Mouse (Mus musculus): ENCODE measurements around the gene Cldn7.
"Not testable (repeated sequence)": the region's sequence is repeated elsewhere in the genome, so short reads cannot be mapped to it uniquely, and the experiment has no call there.

Cldn7 gene

DNA sequence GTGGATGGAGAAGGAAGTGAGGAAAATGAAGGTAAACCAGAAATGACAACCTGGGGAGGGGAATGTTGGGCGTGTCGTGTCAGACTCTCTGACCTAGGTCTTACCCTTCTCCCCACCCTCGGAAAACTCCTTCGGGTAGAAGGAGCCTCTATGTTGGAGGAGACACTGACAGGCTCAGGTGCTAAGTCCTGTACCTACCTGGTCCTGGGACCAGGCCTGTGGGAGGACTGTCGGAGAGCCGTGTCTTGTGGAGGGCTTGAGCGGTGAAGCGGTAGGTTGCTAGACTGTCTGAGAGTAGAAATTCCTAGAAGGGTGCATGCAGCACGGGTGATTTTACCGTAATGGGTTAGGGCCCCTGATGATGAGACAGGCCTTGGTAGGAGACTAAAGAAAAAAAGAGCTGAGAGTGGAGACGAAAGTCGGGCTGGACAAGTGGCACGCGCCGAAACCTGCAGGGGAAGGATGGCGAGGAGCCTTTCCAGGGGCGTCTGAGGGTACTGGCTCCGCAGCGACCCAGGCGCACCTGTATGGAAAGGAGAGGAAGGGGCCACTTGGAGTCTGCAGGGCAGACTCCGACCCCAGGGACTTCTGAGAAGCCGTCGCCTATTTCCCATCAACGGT, at the start of gene Cldn7:
Gene Cldn7, plus strand, starts transcription at position 130 of the 621 bp plus-strand sequence.
- no peak for DNase-seq (ENCODE audit: low spot score)

DNA sequence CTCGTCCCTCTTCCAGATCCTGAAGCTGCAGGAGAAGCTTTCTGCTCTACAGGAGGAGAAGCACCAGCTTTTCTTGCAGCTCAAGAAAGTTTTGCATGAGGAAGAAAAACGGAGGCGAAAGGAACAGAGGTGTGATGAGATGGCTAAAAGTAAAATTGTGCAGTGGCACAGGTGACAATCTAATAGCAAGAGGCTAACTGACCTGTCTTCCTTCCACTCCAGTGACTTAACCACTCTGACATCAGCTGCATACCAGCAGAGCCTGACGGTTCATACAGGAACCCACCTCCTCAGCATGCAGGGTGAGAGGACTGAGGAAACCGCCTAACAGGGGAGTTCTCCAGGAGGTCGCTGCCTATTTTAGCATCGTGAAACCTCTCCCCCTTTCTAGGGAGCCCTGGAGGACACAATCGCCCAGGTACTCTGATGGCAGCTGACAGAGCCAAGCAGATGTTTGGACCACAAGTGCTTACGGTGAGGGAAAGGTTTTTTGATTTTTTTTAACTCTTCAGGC, 49.6 kb upstream of the Cldn7 start:
- no peak for DNase-seq (ENCODE audit: low spot score)

DNA sequence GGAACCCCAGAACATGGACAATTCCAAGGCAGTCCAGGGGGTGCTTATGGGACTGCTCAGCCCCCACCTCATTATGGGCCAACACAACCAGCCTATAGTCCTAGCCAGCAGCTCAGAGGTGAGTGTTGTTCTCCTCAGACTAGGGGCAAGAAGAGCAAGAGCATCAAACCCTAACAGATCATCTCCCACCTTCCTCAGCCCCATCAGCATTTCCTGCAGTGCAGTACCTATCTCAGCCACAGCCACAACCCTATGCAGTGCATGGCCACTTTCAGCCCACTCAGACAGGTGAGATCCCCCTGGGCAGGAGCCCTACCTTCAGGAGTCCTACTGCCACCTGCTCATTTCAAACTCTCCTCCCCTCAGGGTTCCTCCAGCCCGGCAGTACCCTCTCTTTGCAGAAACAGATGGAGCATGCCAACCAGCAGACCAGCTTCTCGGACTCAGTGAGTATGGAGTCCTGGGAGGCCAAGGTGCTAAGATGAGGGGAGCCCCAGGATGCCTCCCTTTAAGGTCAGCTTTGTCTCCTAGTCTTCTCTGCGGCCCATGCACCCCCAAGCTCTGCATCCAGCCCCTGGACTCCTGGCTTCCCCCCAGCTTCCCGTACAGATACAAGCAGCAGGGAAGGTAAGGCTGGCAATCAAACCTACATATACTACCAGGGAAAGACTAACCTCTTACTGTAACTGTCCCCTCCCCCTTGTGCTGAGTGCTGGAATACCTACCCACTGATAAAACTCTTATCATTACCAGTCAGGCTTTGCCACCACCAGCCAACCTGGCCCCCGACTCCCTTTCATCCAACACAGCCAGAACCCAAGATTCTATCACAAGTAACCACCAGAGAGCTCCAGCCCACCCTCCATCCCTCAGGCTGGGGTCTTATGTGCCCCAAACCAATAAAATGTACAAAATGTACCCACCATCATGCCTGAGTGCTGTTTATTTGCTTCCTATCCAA, 48.6 kb upstream of the Cldn7 start:
- DNase-seq (ENCODE audit: low spot score) = peak; percentile 18

DNA sequence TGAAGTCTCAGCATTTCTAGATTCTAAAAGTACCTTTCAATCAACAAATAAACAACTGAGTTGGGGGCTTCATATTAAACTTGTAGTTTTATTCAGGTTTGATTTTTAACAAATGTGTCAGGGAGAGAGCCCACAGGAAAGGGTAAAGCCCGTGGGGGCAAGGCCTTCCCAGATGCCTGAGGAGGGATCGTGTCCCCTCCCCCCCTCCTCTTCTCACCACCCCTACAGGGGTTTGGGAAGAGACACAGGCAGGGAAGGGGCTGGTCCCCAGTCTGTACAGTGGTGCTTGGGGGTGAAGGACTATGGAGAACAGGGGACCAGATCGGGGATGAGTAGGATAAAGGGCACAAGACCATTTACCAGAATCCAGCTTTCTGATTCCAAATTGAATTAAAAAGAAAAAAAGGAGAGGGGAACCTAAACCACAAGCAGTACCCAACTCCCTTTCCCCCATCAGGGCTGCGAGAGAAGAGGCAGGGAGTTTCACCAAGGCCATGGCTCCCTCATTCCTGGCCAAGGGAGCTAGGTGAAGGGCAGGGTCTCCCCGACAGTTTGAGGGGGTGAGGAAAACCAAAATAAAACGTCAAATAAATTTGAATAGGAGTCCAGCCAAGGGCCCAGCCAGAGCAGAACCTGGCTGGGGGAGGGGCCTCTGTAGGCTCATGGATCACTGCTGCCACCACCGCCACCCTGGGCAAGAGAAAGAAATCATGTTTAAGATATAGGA, 47.8 kb upstream of the Cldn7 start:
- not testable (repeated sequence) for DNase-seq (ENCODE audit: low spot score)

DNA sequence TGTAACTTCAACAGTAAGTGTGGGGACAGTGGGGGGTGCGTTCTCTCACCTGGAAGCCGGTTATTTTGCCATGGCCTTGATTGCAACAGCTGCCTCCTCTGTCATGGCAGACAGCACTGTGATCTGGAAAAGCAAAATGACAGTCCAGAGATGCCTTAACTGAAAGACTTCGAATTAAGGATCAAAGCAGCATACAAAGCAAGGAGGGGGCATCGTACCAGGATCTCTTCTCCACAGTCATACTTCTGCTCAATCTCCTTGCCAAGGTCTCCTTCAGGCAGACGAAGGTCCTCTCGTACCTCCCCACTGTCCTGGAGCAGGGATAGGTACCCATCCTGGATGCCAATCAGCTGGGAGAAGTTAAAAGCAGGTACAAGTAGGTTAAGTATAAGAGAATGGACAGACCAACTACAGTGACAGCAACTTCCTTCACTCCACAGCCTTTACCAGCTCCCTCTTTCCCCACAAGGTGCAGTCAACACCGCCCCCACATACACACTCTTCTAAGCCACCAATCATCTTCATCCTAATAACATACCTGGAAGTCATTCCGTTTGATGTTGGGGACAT, 47.1 kb upstream of the Cldn7 start:
- DNase-seq (ENCODE audit: low spot score) = no peak

DNA sequence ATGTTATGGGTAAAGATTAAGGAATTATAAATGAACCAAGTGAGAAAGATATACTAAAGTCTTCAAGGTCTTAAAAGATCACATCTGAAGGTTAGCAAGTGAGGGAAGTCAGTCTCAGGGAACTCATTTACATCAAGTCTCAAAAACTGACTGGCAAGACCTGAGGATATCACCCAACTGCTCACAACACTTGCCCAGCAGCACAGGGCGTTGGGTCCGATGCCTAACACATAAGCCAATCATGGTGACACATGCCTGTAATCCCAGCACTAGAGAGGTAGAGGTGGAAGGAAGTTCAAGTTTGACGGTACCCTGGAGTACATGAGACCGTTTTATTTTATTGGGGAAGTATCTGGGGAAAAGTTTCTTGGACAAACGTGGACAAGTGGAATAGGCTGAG, 46.5 kb upstream of the Cldn7 start:
- DNase-seq (ENCODE audit: low spot score) = no peak

DNA sequence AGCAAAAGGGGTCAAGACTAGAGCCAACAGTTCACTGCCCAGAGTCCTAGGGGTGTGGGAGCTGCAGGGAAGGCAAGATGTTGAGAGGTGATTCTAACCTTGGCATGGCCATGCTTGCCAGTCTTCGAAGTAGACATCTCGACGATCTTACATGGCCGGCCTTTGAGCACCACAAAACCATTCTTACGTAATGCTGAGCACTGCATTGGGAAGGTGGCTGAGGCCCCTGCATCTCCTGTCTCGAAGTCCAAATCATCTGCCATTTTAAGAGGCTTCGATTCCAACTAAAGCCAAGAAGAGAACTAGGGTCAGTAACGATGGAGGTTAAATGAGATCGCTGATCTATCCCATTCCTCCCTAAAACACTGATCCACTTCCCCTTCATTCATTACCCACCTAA, 45.5 kb upstream of the Cldn7 start:
- no peak for DNase-seq (ENCODE audit: low spot score)

DNA sequence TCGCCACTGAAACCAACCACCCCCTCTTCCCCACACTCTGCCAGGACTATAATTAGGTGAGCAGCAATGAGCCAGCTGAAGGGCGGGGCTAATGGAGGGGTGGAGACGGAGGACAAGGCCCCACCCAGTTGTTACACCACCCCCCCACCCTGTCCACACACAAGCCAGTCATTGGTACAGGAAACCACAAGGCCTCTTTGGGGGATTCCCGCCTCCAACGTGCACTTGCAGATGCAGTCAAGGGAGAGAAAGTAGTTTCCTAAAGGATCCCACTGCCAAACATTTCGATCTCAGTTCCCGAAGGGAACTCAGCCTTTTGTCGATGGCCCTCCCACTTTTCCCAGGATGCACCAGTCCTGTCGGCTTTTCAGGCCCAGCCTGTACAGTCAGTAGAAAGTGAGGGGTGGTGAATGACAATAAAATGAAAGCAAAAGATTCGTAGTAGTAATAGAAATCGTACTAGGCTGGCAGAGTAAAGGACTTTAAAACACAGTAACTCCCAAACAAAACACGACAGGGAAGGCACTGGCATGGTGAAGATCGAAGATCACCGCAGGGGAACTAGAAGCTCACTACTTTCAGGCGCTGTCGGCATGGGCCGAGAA, 44.8 kb upstream of the Cldn7 start:
- DNase-seq (ENCODE audit: low spot score) = peak; percentile 82

DNA sequence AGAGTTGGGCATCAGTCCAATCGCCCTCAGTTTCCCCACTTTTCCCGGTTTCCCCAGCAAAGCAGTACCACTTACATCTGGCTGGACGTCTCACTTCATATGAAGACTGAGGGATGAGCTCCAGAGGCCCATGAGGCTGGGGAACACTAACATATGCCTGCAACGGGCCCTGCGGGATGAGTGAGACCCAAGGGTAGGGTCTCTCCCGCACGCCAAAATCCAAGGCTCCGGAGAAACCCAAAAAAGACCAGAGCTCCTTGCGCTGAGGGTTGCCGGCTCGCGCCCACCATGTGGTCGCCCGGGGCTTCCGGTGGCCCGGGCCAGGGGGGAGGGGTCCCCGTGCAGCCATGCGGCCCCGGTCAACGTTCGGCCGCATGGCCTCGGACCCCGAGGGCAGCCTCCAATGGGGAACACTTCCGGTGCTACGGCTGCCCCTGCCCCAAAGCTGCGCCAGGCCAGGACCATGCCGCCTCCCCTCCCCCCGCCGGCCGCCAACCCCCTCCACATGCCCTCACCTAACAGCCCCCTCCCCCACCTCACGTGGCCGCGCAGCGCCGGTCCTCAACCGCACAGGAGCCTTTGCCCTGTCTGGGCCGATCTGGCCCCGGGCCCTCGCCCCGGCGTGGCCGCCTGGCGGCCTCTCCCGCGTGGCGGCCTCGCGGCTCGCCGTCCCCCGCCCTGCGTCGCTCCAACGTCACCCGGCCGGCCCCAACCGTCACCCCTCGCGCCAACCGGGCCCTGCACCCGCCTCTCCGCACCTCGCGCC, 44.1 kb upstream of the Cldn7 start:
- peak; percentile 15 for DNase-seq (ENCODE audit: low spot score)

DNA sequence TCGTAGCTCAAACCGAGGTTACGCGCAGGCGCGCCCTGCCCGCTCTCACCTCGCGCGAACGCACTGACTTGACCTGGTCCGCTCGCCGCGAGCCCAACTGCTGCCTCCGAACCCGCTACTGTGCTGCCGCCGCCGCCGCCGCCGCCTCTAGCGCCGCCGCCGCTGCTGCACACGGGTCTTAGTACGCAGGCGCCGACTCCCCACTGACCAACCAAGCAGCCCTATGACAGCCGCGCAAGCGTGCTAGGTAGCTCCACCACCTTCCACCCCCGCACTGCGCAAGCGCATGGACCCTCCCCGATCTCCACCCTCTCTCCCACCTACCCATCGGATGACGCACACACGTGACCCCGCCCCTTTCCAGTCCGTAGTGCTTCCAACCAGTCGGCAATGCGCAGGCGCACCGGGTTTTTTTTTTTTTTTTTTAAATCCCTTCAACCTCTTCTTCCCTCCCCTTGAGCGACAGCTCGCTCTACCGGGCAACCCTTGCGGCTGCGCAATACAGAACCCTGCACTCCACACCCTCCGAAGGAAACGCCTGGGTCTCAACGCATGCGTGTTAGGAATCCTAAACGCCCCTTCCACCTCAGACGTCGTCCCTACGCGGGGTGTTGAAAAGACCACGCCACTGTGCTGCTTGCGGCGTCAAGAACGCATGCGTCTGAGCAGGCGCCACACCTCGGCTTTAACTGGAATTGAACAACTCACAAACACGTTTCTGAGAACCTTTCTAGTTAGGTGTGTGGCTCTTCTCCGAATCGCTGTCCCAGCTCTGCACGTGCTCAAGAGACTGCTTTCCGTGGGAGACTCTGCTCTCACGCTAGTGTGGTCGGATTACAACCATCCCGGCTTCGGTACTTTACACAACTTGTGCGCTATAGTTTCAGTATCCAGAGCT, 43.2 kb upstream of the Cldn7 start, which contains the start of gene Eif5a:
Gene Eif5a, minus strand, starts transcription at position 845 of the 898 bp plus-strand sequence.
- DNase-seq (ENCODE audit: low spot score) = peak; percentile 100

DNA sequence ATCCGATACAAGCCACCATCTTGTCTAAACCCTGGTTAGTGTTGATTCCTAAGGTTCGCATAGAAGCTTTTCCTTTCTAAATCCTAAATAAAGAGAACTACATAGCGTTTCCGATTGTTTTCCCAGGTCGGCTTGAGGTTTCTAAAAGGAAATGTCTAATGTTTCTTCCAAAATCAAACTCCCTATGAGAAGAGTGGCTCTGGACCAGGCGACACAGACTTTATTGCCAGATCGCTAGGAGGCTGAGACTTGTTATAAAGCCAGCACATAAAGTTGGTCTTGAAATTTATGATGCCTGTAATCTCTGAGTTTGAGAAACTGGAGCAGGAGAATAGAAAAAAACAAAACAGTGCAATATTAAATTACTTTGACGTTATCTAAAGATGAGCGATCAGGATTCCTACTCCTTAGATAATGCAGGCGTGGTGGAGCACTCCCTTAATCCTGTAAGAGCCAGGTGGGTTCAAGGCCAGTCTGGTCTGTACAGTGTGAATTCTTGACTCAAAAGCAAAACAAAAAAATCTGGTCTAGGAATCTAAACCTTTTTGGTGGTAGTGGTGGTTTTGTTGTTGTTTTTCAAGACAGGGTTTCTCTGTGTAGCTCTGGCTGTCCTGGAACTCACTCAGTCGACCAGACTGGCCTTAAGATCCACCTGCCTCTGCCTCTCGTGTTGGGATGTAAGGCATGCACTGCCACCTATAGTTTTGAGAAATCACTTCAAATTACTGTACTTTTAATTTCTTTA, 42.4 kb upstream of the Cldn7 start:
- DNase-seq (ENCODE audit: low spot score) = no peak

DNA sequence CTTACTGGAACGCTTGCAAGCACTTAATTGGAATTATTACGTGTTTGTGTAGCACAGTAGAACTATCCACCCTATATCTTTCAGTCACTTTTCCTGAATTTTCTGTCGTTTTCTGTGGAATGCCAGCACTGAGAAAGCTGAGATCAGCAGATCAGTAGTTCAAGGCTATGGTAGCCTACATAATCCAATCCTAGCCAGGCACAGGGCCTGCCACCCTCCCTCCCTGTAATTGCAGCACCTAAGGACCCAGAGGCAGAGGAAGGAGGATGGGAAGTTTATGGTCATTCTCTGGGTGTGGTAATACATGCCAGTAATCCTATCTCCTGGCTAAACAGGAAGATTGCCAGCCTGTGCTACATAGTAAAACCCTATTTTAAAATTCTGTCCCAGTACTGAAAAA, 41.8 kb upstream of the Cldn7 start:
- DNase-seq (ENCODE audit: low spot score) = no peak

DNA sequence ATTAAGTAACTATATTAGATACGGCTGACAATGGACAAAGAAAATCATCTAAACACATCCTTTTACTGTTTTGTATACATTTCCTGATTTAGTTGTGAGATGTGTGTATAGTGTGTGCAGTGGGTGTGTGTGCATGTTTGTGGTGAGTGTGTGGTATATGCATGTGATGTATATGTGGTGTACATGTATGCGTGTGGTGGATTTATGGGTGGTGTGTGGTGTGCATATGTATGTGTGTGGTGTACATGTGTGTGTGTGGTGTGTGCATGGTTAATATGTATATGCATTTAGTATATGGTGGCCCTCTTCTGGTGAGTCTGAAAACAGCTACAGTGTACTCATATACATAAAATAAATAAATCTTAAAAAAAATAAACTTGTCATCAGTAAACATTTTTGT, 37.1 kb upstream of the Cldn7 start:
- no peak for DNase-seq (ENCODE audit: low spot score)

DNA sequence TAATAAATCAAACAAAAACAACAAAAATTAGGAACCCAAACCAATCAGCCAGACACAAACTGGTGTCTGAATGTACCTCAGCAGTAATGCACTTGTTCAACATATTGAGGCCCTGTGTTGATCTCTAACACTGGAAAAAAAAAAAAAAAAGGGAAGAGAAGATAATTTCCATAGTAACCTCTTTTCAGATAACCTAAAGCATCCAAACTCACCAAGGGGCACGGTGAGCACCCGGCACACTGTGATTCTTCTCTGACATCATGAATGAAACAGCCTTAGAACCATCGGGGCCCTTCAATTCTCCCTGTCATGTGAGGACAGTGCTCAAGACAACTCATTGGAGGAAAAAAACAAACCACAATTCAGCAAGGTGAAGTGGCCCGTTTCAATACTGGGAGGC, 34.9 kb upstream of the Cldn7 start:
- no peak for DNase-seq (ENCODE audit: low spot score)

DNA sequence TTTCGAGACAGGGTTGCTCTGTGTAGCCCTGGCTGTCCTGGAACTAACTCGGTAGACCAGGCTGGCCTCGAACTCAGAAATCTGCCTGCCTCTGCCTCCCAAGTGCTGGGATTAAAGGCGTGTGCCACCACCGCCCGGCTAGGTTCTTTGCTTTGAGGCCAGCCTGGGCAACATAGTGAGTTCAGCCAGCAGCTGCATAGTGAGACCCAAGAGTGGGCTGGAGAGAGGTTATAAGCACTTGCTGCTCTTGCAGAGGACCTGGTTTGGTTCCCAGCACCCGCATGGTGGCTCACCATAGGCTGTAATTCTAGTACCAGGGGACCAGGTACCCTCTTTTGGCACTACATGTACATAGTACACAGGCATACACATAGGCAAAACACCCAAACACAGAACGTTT, 34.4 kb upstream of the Cldn7 start:
- DNase-seq (ENCODE audit: low spot score) = not testable (repeated sequence)

DNA sequence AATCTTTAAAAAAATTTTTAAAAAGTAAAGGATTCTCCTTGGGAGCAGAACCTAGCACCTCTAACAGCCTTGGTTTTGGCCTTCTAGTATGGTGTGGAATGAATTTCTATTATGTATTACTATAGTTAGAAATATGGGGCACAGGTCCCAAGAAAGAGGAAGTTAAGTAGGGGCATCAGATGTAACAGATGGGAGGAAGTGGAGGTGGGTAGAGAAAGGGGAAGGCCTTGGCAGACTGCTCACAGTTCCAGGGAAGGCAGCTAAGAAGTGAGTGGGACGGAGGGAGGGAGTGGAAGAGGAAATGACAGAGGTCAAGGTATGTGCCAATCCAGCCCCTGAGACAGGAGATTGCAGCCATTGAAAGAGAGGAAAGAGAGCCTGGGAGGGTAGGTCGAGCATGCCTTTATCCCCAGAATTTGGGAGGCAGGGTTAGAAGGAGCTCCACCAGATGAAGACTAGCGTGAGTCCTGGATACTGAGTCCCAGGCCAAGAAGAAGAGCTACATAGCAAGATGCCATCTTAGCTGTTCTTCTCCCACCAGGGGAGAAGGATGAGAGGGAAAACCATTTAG, 33.5 kb upstream of the Cldn7 start:
- no peak for DNase-seq (ENCODE audit: low spot score)

DNA sequence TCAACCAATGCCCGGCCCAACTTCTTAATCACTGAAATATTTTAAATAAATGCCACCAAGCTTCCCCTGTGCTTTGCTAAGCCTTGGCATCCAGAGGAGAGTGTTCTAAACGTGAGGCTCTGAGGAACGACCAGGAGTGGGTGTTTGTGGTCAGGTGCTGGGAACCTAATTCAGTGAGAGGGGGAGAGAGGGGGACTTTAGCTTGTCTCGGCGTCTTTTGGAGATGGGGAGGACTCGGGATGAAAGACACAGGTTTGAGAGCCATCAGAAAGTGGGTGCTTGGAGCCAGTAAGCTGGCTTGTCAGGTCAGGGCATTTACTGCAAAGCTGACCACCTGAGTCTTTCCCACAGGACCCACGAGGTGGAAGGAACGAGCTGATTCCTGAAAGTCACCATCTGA, 32.8 kb upstream of the Cldn7 start:
- no peak for DNase-seq (ENCODE audit: low spot score)

DNA sequence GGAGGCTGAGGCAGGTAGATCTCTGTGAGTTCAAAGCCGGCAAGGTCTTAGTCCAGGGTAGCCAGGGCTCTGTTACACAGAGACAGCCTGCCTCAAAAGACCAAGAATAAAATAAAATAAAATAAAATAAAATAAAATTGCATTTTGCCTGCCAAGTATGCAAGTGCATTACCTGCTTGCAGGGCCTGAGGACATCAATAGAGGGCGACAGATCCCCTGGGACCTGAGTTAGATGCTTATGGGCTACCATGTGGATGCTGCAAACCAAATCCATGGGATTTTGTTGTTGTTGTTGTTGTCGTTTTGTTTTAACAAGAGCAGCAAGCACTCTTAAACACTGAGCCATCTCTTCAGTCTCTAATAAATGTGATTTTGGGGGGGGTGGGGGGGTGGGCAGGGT, 32.3 kb upstream of the Cldn7 start:
- DNase-seq (ENCODE audit: low spot score) = no peak

DNA sequence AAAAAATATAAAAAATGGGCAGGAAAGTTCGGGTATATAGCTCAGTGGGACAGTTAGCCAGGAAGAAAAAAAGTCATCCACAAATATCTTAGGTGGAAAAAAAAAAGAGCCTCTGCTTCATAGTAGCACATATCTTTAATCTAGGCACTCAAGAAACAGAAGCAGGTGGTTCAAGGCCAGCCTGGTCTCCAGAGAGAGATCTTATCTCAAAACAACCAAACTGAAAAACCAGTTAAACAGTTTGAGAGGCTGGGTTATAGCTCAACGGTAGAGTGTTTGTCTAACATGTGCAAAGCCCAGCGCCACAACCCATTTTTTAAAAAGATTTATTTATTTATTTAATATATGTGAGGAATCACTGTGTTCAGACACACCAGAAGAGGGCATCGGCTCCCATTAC, 31.5 kb upstream of the Cldn7 start:
- DNase-seq (ENCODE audit: low spot score) = no peak
